Mouse (Mus musculus): Measurements from ENCODE around the gene Prkch.

DNA sequence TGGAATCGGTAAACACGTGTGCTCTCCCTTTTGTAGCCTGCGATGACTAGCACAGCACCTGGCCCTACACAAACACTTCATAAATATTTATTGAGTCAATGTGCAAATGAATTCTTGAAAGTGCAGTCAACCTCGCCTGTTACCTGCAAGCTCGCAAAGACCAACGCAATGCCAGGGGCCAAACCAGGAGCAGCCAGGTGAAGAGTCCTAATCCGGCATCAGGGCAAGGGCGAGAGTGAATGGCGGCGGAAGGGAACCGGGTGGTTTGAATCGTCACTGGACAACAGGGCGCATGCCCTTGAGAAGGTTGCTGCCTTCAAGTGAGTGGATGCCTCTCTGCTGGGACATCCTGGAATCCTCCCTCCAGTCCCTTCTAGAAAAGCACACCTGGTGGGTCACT is 208.6 kb downstream of the Prkch start:
- TF ChIP-seq CTCF (IDR thresholded peaks at IDR 0.05; ENCODE audit: borderline replicate concordance, insufficient read depth, low read depth, low read length) = no peak
- no peak for TF ChIP-seq POLR2A (IDR thresholded peaks at IDR 0.05; ENCODE audit: borderline replicate concordance, insufficient read depth, low read length)
